Mouse (Mus musculus): ENCODE data around the gene Gm26602.
"Not testable (repeated sequence)": the region's sequence is repeated elsewhere in the genome, so short reads cannot be mapped to it uniquely, and the experiment has no call there.

The Gm26602 gene

GRCm38 (mm10) chr10:79933145-79933679 lies 22.6 kb downstream of the Gm26602 start:
- no peak for DNase-seq (ENCODE audit: low spot score)

- no peak for DNase-seq (ENCODE audit: low spot score)
Measured at GRCm38 (mm10) chr10:79933861-79934260, 23.2 kb downstream of the Gm26602 start.

GRCm38 (mm10) chr10:79934272-79934721 lies 23.6 kb downstream of the Gm26602 start:
- DNase-seq (ENCODE audit: low spot score): no peak

GRCm38 (mm10) chr10:79934794-79935569 lies 24.3 kb downstream of the Gm26602 start:
- no peak for DNase-seq (ENCODE audit: low spot score)

GRCm38 (mm10) chr10:79936284-79936910 lies 25.7 kb downstream of the Gm26602 start:
- no peak for DNase-seq (ENCODE audit: low spot score)

- DNase-seq (ENCODE audit: low spot score): no peak
Measured at GRCm38 (mm10) chr10:79936911-79937441, 26.3 kb downstream of the Gm26602 start.

DNA sequence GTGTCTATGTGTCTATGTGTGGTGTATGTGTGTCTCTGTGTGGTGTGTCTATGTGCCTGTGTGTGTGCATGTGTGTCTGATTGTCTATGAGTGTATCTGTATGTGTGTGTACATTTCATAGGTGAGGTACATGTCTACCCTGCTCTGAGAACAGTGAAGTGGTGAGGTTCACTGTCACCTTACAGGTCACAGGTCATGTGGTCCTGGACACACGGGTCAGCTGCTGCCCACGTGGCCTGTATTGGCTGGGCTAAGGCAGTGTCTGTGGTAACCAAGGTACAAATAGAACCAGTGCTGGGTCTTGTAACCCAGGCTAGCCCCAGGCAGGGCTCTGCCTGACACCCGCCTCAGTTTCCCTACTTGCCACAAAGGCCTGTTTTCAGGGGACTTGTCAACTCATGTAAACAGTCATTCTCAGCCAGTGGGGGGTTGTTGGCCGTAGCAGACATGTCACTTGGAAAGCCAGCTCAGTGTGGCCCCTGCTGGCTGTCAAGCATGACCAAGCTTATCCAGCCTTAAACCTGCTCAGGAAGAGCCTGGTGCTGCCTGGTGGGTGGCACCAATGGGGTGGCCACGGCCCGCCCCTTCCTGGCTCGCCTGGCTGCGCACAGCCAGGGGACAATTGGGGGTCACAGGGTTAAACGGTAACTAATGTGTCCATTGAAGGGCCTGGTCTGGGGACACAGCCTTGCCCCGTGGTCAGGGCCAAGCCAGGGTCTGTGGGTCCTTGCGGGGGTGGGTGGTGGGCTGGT lies 27.3 kb downstream of the Gm26602 start:
- no peak for DNase-seq (ENCODE audit: low spot score)

- no peak for DNase-seq (ENCODE audit: low spot score)
Measured at GRCm38 (mm10) chr10:79940749-79941148, 30.1 kb downstream of the Gm26602 start.

GRCm38 (mm10) chr10:79942988-79943387 lies 32.3 kb downstream of the Gm26602 start:
- DNase-seq (ENCODE audit: low spot score): no peak

- DNase-seq (ENCODE audit: low spot score): no peak
Measured at GRCm38 (mm10) chr10:79943471-79943901, 32.8 kb downstream of the Gm26602 start.

- no peak for DNase-seq (ENCODE audit: low spot score)
Measured at GRCm38 (mm10) chr10:79945507-79946234, 35.0 kb downstream of the Gm26602 start.

- DNase-seq (ENCODE audit: low spot score): no peak
Measured at GRCm38 (mm10) chr10:79946752-79947322, 36.2 kb downstream of the Gm26602 start.

- DNase-seq (ENCODE audit: low spot score): no peak
Measured at GRCm38 (mm10) chr10:79947502-79947901, 36.8 kb downstream of the Gm26602 start.

DNA sequence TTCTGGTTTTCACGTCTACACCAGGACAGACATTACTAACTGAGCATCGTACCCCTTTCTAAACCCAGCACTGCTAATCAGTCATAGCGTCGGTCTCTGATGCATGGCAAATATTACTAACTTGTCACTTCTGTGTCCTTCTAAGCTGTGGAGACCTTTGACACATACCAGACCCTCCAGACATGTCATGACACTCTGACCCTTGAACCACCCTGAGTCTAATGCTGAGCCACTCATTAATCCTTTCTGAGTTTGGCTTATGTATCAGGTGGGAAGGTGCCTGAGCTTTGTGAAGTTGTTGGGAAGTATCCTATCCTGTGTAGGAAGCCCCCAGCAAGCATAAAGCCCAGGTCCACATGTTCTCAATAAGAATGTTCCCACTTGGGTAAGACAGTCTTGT lies 39.2 kb downstream of the Gm26602 start:
- DNase-seq (ENCODE audit: low spot score): no peak

GRCm38 (mm10) chr10:79950661-79951060 lies 40.0 kb downstream of the Gm26602 start:
- no peak for DNase-seq (ENCODE audit: low spot score)

DNA sequence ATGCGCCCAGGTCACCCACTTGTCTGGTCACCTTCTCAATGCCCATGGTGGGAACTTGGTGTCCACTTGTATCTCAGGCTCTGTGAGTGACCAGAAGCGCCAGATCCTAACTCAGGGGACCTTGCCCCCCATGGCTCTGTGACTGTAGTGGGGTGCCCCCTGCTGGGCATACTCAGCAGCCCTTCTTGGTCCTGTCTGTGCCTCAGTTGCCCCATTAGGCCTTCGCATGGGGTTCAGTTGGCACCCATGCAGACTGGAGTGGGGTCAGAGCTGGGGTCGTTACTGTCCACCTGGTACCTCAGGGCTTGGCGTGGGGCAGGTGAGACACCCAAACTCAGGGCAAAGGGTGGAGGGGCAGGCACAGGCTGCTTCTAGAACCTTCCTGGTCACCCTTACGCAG lies 43.3 kb downstream of the Gm26602 start:
- no peak for DNase-seq (ENCODE audit: low spot score)

- DNase-seq (ENCODE audit: low spot score): no peak
Measured at GRCm38 (mm10) chr10:79955691-79956090, 45.0 kb downstream of the Gm26602 start.

GRCm38 (mm10) chr10:79956643-79957154 lies 46.0 kb downstream of the Gm26602 start:
- no peak for DNase-seq (ENCODE audit: low spot score)

GRCm38 (mm10) chr10:79958140-79958816 lies 47.6 kb downstream of the Gm26602 start:
- no peak for DNase-seq (ENCODE audit: low spot score)

DNA sequence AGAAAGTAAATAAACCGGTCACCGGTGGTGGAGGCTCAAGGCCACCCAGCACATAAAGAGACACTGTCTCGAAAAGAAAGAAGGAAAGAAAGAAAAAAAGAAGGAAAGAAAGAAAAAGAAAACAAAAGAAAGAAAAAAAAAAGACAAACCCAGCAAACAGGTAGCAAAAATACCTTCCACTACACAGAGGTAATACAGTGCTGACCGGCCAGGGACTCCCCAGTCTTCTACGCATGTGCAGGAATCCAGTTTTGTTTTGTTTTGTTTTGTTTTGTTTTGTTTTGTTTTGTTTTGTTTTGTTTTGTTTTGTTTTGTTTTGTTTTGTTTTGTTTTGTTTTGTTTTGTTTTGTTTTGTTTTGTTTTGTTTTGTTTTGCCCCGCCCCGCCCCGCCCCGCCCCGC lies 48.8 kb downstream of the Gm26602 start:
- not testable (repeated sequence) for DNase-seq (ENCODE audit: low spot score)
